Mouse (Mus musculus) thymus, postnatal 36 days (tissue): ENCODE results near the gene Riok2.
"Not testable (repeated sequence)": the region's sequence is repeated elsewhere in the genome, so short reads cannot be mapped to it uniquely, and the experiment has no call there.

Experiments used
- DNase-seq, 2 experiments: peaks; one replicate each; pipeline ENCODE4 v3.0.0; 2022; ENCODE audit warnings: mixed read lengths in 2 of 2

Riok2 gene

GRCm38 (mm10) chr17:17373918-17374910 lies at the start of gene Riok2:
Gene Riok2 (plus strand): TSS chr17:17374309.
- peak; percentile 92 for DNase-seq

- DNase-seq, result not testable (repeated sequence)
Measured at GRCm38 (mm10) chr17:17326022-17326421, 48.1 kb upstream of the Riok2 start.

- DNase-seq, result no peak
Measured at GRCm38 (mm10) chr17:17326636-17327035, 47.5 kb upstream of the Riok2 start.

- not testable (repeated sequence) for DNase-seq
Measured at GRCm38 (mm10) chr17:17345374-17346183, 28.5 kb upstream of the Riok2 start.

- not testable (repeated sequence) for DNase-seq
Measured at GRCm38 (mm10) chr17:17346281-17346680, 27.8 kb upstream of the Riok2 start.

GRCm38 (mm10) chr17:17373550-17373917 lies 575 bp upstream of the Riok2 start:
- no peak for DNase-seq

- no peak for DNase-seq
Measured at GRCm38 (mm10) chr17:17375581-17375980, 1.5 kb downstream of the Riok2 start.

GRCm38 (mm10) chr17:17383703-17384102 lies 9.6 kb downstream of the Riok2 start:
- DNase-seq, result no peak

- DNase-seq, result no peak
Measured at GRCm38 (mm10) chr17:17384502-17384901, 10.4 kb downstream of the Riok2 start.

GRCm38 (mm10) chr17:17386117-17386516 lies 12.0 kb downstream of the Riok2 start:
- DNase-seq, result no peak

GRCm38 (mm10) chr17:17391823-17392222 lies 17.7 kb downstream of the Riok2 start:
- no peak for DNase-seq

- no peak for DNase-seq
Measured at GRCm38 (mm10) chr17:17392863-17393262, 18.8 kb downstream of the Riok2 start.

- DNase-seq, result no peak
Measured at GRCm38 (mm10) chr17:17393300-17393699, 19.2 kb downstream of the Riok2 start.

- peak; percentile 62 to 72 for DNase-seq
Measured at GRCm38 (mm10) chr17:17394336-17394735, 20.2 kb downstream of the Riok2 start.

- no peak for DNase-seq
Measured at GRCm38 (mm10) chr17:17396869-17397268, 22.8 kb downstream of the Riok2 start.

GRCm38 (mm10) chr17:17398664-17399063 lies 24.6 kb downstream of the Riok2 start:
- no peak for DNase-seq

GRCm38 (mm10) chr17:17402222-17403004 lies 28.3 kb downstream of the Riok2 start, which contains the start of gene Lix1:
Gene Lix1 (plus strand): TSS chr17:17402672.
- peak; percentile 16 to 17 for DNase-seq

GRCm38 (mm10) chr17:17403038-17403437 lies 28.9 kb downstream of the Riok2 start:
- DNase-seq, result no peak

GRCm38 (mm10) chr17:17403578-17404112 lies 29.5 kb downstream of the Riok2 start:
- no peak for DNase-seq

- DNase-seq, result peak; percentile 23 to 31
Measured at GRCm38 (mm10) chr17:17404811-17405544, 30.9 kb downstream of the Riok2 start.

GRCm38 (mm10) chr17:17405606-17406005 lies 31.5 kb downstream of the Riok2 start:
- no peak for DNase-seq

- no peak for DNase-seq
Measured at GRCm38 (mm10) chr17:17408137-17408536, 34.0 kb downstream of the Riok2 start.
